Mouse (Mus musculus) heart, embryonic 11.5 days (tissue): ENCODE measurements around the gene Hadhb. TPM values are rescaled to one million over a fixed set of nuclear protein-coding genes. Genes with fewer than 3 reads are reported as not detected.

Source experiments
- ATAC-seq: fragments of 200-750 bp; cut with Nextera tagmentation; replicated peaks from 2 replicates; pipeline ENCODE4 v1.8.0; 2017; ENCODE audit warnings: moderate library complexity; ENCODE audit not compliant: insufficient number of reproducible peaks, low FRiP score, low TSS enrichment
- H3K27ac ChIP-seq: fragments of 300-500 bp; sonication (generic); 2 replicates; pipeline ENCODE4 v1.5.1; 2014; ENCODE audit warnings: mild to moderate bottlenecking, low read depth, low read length
- H3K27me3 ChIP-seq: fragments of 300-500 bp; sonication (generic); 2 replicates; pipeline ENCODE4 v1.6.1; 2014; ENCODE audit warnings: mild to moderate bottlenecking, low read length, mixed read lengths; ENCODE audit not compliant: control insufficient read depth, insufficient read depth
- H3K36me3 ChIP-seq: fragments of 300-500 bp; sonication (generic); 2 replicates; pipeline ENCODE4 v1.6.1; 2014; ENCODE audit warnings: mild to moderate bottlenecking, low read length, moderate library complexity, mixed read lengths; ENCODE audit not compliant: control insufficient read depth, insufficient read depth
- H3K4me1 ChIP-seq: fragments of 300-500 bp; sonication (generic); 2 replicates; pipeline ENCODE4 v1.6.1; 2014; ENCODE audit warnings: low read length; ENCODE audit not compliant: control insufficient read depth, insufficient read depth
- H3K4me2 ChIP-seq: fragments of 300-500 bp; sonication (generic); 2 replicates; pipeline ENCODE4 v1.6.1; 2014; ENCODE audit warnings: mild to moderate bottlenecking, moderate library complexity
- H3K4me3 ChIP-seq: fragments of 300-500 bp; sonication (generic); 2 replicates; pipeline ENCODE4 v1.5.1; 2014; ENCODE audit warnings: low read depth, low read length
- H3K9ac ChIP-seq: fragments of 300-500 bp; sonication (generic); 2 replicates; pipeline ENCODE4 v1.6.1; 2014; ENCODE audit warnings: mild to moderate bottlenecking, low read depth, low read length, moderate library complexity
- H3K9me3 ChIP-seq: fragments of 300-500 bp; sonication (generic); replicated peaks from 2 replicates; pipeline ENCODE4 v1.6.1; 2016; ENCODE audit warnings: low read length; ENCODE audit not compliant: control insufficient read depth
- WGBS: fragments of 180-500 bp; shearing (Covaris S2); extraction: QIAGEN DNeasy Blood & Tissue Kit; methylation state at CpG from one replicate; pipeline ENCODE4 v1.1.7; 2014; ENCODE audit not compliant: insufficient replicate concordance; 5-methylcytosine and 5-hydroxymethylcytosine counted together
- polyA plus RNA-seq: library from polyadenylated mRNA; unstranded; fragments of >200 nt; fragmentation: Nextera tagmentation; extraction: Ambion mirVana; gene quantifications from 2 replicates; pipeline ENCODE4 v1.2.1, GENCODE M21; 2014

Hadhb gene
- polyA plus RNA-seq, 1 experiment from 2014 or later, result 268 TPM

DNA sequence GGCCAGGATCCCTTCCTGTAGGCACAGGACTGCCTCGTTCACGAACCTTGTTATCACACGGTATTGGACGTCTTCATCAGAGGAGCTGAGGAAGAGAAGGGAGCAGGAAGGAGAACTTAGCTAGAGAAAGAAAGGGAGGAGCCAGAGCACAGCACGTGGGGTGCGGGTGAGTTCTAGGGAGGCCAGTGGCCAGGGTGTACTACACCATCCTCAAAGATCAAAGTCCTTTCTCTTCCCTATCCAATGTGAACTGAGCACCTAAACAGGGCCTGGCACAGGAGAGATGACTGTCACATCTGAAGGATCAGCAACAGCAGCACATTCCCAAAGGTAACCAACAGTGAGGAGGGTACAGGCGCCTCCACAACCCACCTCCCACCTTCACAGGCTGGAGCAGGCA, 34.9 kb upstream of the Hadhb start:
- H3K27me3 ChIP-seq, result peaks cover 15% of the 10 kb centered on the region
- peaks cover 54% of the 10 kb centered on the region for H3K36me3 ChIP-seq
- WGBS, result 79% methylated on average over 7 of the region's 7 CpGs
- no peak overlapping the region for H3K4me2 ChIP-seq
- no peaks in the 10 kb centered on the region for H3K4me1 ChIP-seq
- H3K9ac ChIP-seq, result no peak overlapping the region
- H3K27ac ChIP-seq, result no peak overlapping the region
- no peaks in the 10 kb centered on the region for H3K9me3 ChIP-seq
- no peak overlapping the region for H3K4me3 ChIP-seq
- ATAC-seq, result no peak

GRCm38 (mm10) chr5:30122481-30122880, 32.6 kb upstream of the Hadhb start:
- Histone ChIP-seq H3K4me3 (no peak overlapping the region), H3K27ac (no peak overlapping the region), H3K9me3 (no peaks in the 10 kb centered on the region), H3K4me1 (no peaks in the 10 kb centered on the region), H3K4me2 (no peak overlapping the region), H3K36me3 (peaks cover 63% of the 10 kb centered on the region), H3K27me3 (no peaks in the 10 kb centered on the region), H3K9ac (no peak overlapping the region)
- 90% methylated on average over 6 of the region's 6 CpGs for WGBS
- ATAC-seq, result no peak

- ATAC-seq, result no peak
- H3K27ac ChIP-seq, result no peak overlapping the region
- 61% methylated on average over 5 of the region's 5 CpGs for WGBS
Measured at GRCm38 (mm10) chr5:30125587-30125986, 29.5 kb upstream of the Hadhb start.

DNA sequence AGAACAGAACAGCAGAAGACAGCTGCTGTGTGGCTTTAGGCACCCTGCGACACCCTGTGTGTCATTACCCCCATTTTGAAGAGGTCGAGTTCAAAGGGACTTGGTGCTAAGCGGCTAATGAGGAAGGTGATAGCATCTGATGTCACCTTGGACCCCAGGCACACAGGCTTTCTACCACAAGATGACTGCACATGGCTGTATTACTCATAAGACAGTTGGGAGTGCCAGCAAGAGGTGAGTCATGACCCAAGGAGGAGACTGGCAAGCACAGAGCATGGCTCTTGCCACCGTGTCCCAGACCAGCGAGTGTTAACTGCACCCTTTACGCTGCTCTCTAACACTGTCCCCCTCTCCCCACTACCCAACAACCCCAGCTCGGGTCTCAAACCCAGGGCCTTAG, 28.3 kb upstream of the Hadhb start:
- no peak overlapping the region for H3K4me3 ChIP-seq
- no peaks in the 10 kb centered on the region for H3K27me3 ChIP-seq
- WGBS, result 78% methylated on average over 7 of the region's 7 CpGs
- H3K9me3 ChIP-seq, result no peaks in the 10 kb centered on the region
- H3K27ac ChIP-seq, result no peak overlapping the region
- peaks cover 53% of the 10 kb centered on the region for H3K36me3 ChIP-seq
- no peak overlapping the region for H3K9ac ChIP-seq
- no peak overlapping the region for H3K4me2 ChIP-seq
- ATAC-seq, result no peak
- H3K4me1 ChIP-seq, result no peaks in the 10 kb centered on the region

More at GRCm38 (mm10) chr5:30125587-30125986, 29.5 kb upstream of the Hadhb start:
- Histone ChIP-seq H3K4me2 (no peak overlapping the region), H3K4me3 (no peak overlapping the region), H3K36me3 (peaks cover 55% of the 10 kb centered on the region), H3K9ac (no peak overlapping the region), H3K4me1 (no peaks in the 10 kb centered on the region), H3K27me3 (no peaks in the 10 kb centered on the region), H3K9me3 (no peaks in the 10 kb centered on the region)

- Histone ChIP-seq H3K4me3 (no peak overlapping the region), H3K27ac (no peak overlapping the region), H3K36me3 (peaks cover 52% of the 10 kb centered on the region), H3K9me3 (no peaks in the 10 kb centered on the region), H3K4me2 (no peak overlapping the region), H3K27me3 (no peaks in the 10 kb centered on the region), H3K4me1 (no peaks in the 10 kb centered on the region), H3K9ac (no peak overlapping the region)
- WGBS, result 90% methylated on average over 13 of the region's 13 CpGs
- no peak for ATAC-seq
Measured at GRCm38 (mm10) chr5:30127921-30128597, 27.0 kb upstream of the Hadhb start.

DNA sequence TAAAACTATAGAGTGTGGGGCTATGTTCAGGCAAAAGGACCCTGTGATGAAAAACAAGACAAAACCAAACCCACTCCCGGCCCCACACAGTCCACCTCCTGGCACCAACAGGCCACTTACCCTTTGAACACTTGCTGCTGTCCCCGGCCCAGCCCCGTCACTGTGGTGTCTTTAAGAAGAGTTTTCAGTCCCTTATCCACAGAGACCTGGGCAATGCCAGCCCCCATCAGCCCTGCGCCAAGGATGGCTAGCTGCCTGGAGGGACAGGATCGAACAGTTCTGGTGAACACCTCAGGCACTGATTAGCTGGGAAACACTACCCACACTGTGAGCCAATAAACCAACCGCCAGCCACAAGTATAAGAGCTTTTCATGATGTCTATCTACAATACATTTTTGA, 26.4 kb upstream of the Hadhb start:
- Histone ChIP-seq H3K9me3 (no peaks in the 10 kb centered on the region), H3K4me2 (no peak overlapping the region), H3K27me3 (no peaks in the 10 kb centered on the region), H3K27ac (no peak overlapping the region), H3K36me3 (peaks cover 48% of the 10 kb centered on the region), H3K9ac (no peak overlapping the region), H3K4me1 (no peaks in the 10 kb centered on the region), H3K4me3 (no peak overlapping the region)
- ATAC-seq, result no peak
- WGBS, result 93% methylated on average over 6 of the region's 6 CpGs

DNA sequence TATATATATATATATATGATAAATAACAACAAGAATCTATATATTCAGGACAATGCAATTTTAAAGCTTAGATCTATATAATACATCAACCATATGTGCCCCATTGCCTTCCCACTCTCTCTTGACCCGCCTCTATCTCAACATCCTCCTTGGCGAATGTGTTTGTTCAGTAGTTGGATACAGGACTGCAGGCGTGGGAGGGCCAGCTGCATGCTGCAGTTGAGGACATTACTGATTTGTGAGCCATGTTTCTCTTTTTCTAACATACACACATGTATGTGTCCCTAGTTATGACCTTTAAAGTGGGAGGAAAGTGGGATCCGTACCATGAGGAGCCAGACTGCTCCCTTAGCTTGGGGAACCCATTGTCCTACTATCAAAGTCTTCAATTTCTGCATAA, 23.8 kb upstream of the Hadhb start:
- Histone ChIP-seq H3K36me3 (peaks cover 29% of the 10 kb centered on the region), H3K9ac (no peak overlapping the region), H3K4me2 (no peak overlapping the region), H3K4me1 (no peaks in the 10 kb centered on the region), H3K27ac (no peak overlapping the region), H3K4me3 (no peak overlapping the region), H3K27me3 (no peaks in the 10 kb centered on the region), H3K9me3 (no peaks in the 10 kb centered on the region)
- ATAC-seq, result no peak
- WGBS, result 88% methylated on average over 4 of the region's 4 CpGs

DNA sequence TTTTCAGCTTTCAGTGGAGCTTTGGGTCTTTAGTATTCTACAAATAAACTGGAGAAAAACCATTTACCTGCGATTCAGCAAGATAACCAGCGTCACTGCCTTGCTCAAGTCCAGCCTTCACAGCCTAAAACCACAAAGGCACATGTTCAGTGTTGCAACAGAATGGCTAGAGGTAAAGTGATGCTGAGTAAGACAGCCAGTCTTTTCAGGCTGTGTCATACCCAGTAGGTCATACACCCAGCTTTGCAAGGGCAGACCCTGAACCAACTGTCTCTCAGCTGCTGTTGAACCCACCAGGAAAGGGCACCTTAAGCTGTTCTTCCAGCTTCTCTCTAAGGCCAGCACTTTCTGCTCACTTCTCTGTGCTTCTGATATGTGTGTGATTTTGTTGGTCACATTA, 22.9 kb upstream of the Hadhb start:
- no peak overlapping the region for H3K27ac ChIP-seq
- H3K4me1 ChIP-seq, result no peaks in the 10 kb centered on the region
- H3K27me3 ChIP-seq, result no peaks in the 10 kb centered on the region
- H3K36me3 ChIP-seq, result peaks cover 23% of the 10 kb centered on the region
- 88% methylated on average over 2 of the region's 2 CpGs for WGBS
- no peaks in the 10 kb centered on the region for H3K9me3 ChIP-seq
- no peak overlapping the region for H3K4me2 ChIP-seq
- no peak for ATAC-seq
- no peak overlapping the region for H3K4me3 ChIP-seq
- H3K9ac ChIP-seq, result no peak overlapping the region

- H3K36me3 ChIP-seq, result peaks cover 26% of the 10 kb centered on the region
- 88% methylated on average over 11 of the region's 11 CpGs for WGBS
- ATAC-seq, result no peak
Measured at GRCm38 (mm10) chr5:30135711-30136231, 19.3 kb upstream of the Hadhb start.

More at GRCm38 (mm10) chr5:30135711-30136231, 19.3 kb upstream of the Hadhb start:
- Histone ChIP-seq H3K27me3 (no peaks in the 10 kb centered on the region), H3K9ac (no peak overlapping the region), H3K27ac (no peak overlapping the region), H3K4me1 (no peaks in the 10 kb centered on the region), H3K9me3 (no peaks in the 10 kb centered on the region), H3K4me3 (no peak overlapping the region), H3K4me2 (no peak overlapping the region)
